ENCODE assay signal across 8 mouse cellular contexts in the genomic region with DNA sequence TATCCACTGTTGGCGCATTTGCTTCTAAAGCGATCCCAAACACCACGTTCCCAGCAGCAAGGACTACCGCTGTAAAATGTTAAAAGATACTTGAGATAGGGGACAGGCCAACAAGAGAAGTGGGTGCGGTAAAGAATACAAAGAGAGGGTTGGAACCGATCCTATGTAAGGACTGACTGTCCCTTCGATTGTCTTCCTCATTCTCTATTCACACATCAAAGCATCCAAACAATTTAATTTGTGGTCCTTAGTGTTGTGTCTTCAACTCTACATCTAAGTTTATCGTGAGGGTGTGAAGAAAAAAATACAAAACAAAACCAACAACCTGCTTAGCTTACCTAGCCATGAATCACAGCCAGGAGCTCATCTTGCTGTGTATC. TPM values are rescaled to one million over a fixed set of nuclear protein-coding genes. Genes with fewer than 3 reads are reported as not detected.
DNase-seq lines count a peak whose midpoint lies in the region; ATAC-seq and TF ChIP-seq lines count a peak whose summit lies in the region.

No protein-coding gene starts in this region.

- no peak for DNase-seq in heart, postnatal 25 days (ENCODE audit: low spot score)
- no peak for DNase-seq in adrenal gland, postnatal 36 days
- DNase-seq in spleen, postnatal 10 days (ENCODE audit: low spot score in 2 of 2), result no peak

- peaks cover 4% of the 10 kb centered on the region; the same call in 1 of the 2 replicates for H3K27me3 ChIP-seq in heart, embryonic 12.5 days (replicated peaks)
- peaks cover 33% of the 10 kb centered on the region for H3K27me3 ChIP-seq in E14TG2a.4 (ENCODE audit: insufficient read depth, low read length)
- no peaks in the 10 kb centered on the region for H3K27me3 ChIP-seq in forebrain, embryonic 16.5 days (replicated peaks; ENCODE audit: control insufficient read depth, insufficient read depth, low read length)
- H3K27me3 ChIP-seq in liver, embryonic 16.5 days (ENCODE audit: control insufficient read depth, insufficient read depth, low read depth, low read length), result no peaks in the 10 kb centered on the region; the same call in 1 of the 2 replicates

- no peak for ATAC-seq in heart, embryonic 12.5 days (ENCODE audit: insufficient number of reproducible peaks, low FRiP score)
- no peak for ATAC-seq in forebrain, embryonic 16.5 days
- no peak for ATAC-seq in liver, embryonic 16.5 days (ENCODE audit: low read depth)
- no peak for ATAC-seq in frontal cortex, adult (ENCODE audit: low TSS enrichment)

- WGBS in heart, embryonic 12.5 days, result 16% methylated on average over 8 of the region's 8 CpGs
- WGBS in forebrain, embryonic 16.5 days, result 3% methylated on average over 8 of the region's 8 CpGs
- 24% methylated on average over 8 of the region's 8 CpGs for WGBS in liver, embryonic 16.5 days (ENCODE audit: insufficient replicate concordance)

- H3K4me2 ChIP-seq in heart, embryonic 12.5 days, result peak overlapping the region; percentile 76
- H3K4me2 ChIP-seq in forebrain, embryonic 16.5 days (ENCODE audit: low read length), result peak overlapping the region; percentile 64
- H3K4me2 ChIP-seq in liver, embryonic 16.5 days (ENCODE audit: low read depth, low read length), result peak overlapping the region; percentile 69

- H3K9ac ChIP-seq in heart, embryonic 12.5 days, result peak overlapping the region; percentile 87
- peak overlapping the region; percentile 100 for H3K9ac ChIP-seq in forebrain, embryonic 16.5 days (replicated peaks; ENCODE audit: low read depth, low read length)
- peak overlapping the region; percentile 65; the same call in 1 of the 2 replicates for H3K9ac ChIP-seq in liver, embryonic 16.5 days (ENCODE audit: low read depth, low read length)

- TF ChIP-seq CTCF in E14TG2a.4 (conservative IDR thresholded peaks at IDR 0.05; ENCODE audit: low read length), result no peak

- peak overlapping the region; percentile 87 for H3K4me3 ChIP-seq in heart, embryonic 12.5 days
- peak overlapping the region; percentile 96 for H3K4me3 ChIP-seq in E14TG2a.4 (replicated peaks; ENCODE audit: low read length)
- H3K4me3 ChIP-seq in forebrain, embryonic 16.5 days (replicated peaks; ENCODE audit: low read length), result peak overlapping the region; percentile 99
- peak overlapping the region; percentile 74 for H3K4me3 ChIP-seq in liver, embryonic 16.5 days (ENCODE audit: low read depth, low read length)

- H3K36me3 ChIP-seq in heart, embryonic 12.5 days, result 0 out of 2 replicates have a peak, but pooled peaks cover 4% of the 10 kb centered on the region
- H3K36me3 ChIP-seq in E14TG2a.4 (ENCODE audit: insufficient read depth, low read length), result peaks cover 5% of the 10 kb centered on the region; the same call in 1 of the 2 replicates
- no peaks in the 10 kb centered on the region for H3K36me3 ChIP-seq in forebrain, embryonic 16.5 days (ENCODE audit: control insufficient read depth, insufficient read depth)
- no peaks in the 10 kb centered on the region for H3K36me3 ChIP-seq in liver, embryonic 16.5 days (ENCODE audit: control insufficient read depth, insufficient read depth)

- peaks cover 26% of the 10 kb centered on the region for H3K4me1 ChIP-seq in heart, embryonic 12.5 days (replicated peaks)
- peaks cover 32% of the 10 kb centered on the region for H3K4me1 ChIP-seq in E14TG2a.4 (replicated peaks; ENCODE audit: low read depth, low read length)
- peaks cover 36% of the 10 kb centered on the region for H3K4me1 ChIP-seq in forebrain, embryonic 16.5 days (replicated peaks; ENCODE audit: control insufficient read depth, insufficient read depth, low read length)
- no peaks in the 10 kb centered on the region; the same call in 1 of the 2 replicates for H3K4me1 ChIP-seq in liver, embryonic 16.5 days (ENCODE audit: control insufficient read depth, low read depth, low read length)

- no peaks in the 10 kb centered on the region for H3K9me3 ChIP-seq in heart, embryonic 12.5 days (replicated peaks)
- H3K9me3 ChIP-seq in E14TG2a.4 (ENCODE audit: low read length), result no peaks in the 10 kb centered on the region
- H3K9me3 ChIP-seq in forebrain, embryonic 16.5 days (ENCODE audit: control insufficient read depth, low read length), result no peaks in the 10 kb centered on the region
- no peaks in the 10 kb centered on the region for H3K9me3 ChIP-seq in liver, embryonic 16.5 days (replicated peaks; ENCODE audit: control insufficient read depth, low read length)

- H3K27ac ChIP-seq in heart, embryonic 12.5 days (ENCODE audit: poor library complexity, severe bottlenecking), result 0 out of 2 replicates have a peak overlapping the region, but pooled peaks have one; percentile 43
- peak overlapping the region; percentile 87 for H3K27ac ChIP-seq in forebrain, embryonic 16.5 days (ENCODE audit: low read length)
- no peak overlapping the region for H3K27ac ChIP-seq in liver, embryonic 16.5 days (ENCODE audit: low read length)

- intact Hi-C loops in heart, postnatal 25 days (cut with DNase I), result loop anchor here (2.0 kb wide), 1 partner anchor 47 kb away; no protein-coding TSS in a partner anchor

RNA-seq across cellular contexts. Expression of a gene that starts 0.9 kb away (rescaled TPM):
- polyA plus RNA-seq in heart, embryonic 12.5 days (2016; fragmentation: Nextera tagmentation; extraction: Ambion mirVana), result 66.2 and 68.1 TPM in 2 replicates
- 10 to 100 TPM; 46.5 to 53.1 TPM for total RNA-seq in heart, postnatal 25 days (2021)
- polyA plus RNA-seq in forebrain, embryonic 16.5 days (2015; fragmentation: Nextera tagmentation; extraction: Ambion mirVana), result 186 and 198 TPM in 2 replicates
- polyA plus RNA-seq in liver, embryonic 16.5 days (2015; fragmentation: Nextera tagmentation; extraction: Ambion mirVana), result 6.5 and 6.6 TPM in 2 replicates
- 10 to 100 TPM; 15.6 to 22.3 TPM for total RNA-seq in adrenal gland, postnatal 36 days (2021)

RNA-seq across cellular contexts. Expression of a gene that starts 46.0 kb away (rescaled TPM):
- polyA plus RNA-seq in heart, embryonic 12.5 days (2016; fragmentation: Nextera tagmentation; extraction: Ambion mirVana), result 60.0 and 63.7 TPM in 2 replicates
- total RNA-seq in heart, postnatal 25 days (2021), result 10 to 100 TPM; 62.7 TPM
- 52.2 and 71.6 TPM in 2 replicates for polyA plus RNA-seq in forebrain, embryonic 16.5 days (2015; fragmentation: Nextera tagmentation; extraction: Ambion mirVana)
- polyA plus RNA-seq in liver, embryonic 16.5 days (2015; fragmentation: Nextera tagmentation; extraction: Ambion mirVana), result 32.5 and 32.8 TPM in 2 replicates
- total RNA-seq in adrenal gland, postnatal 36 days (2021), result 10 to 100 TPM; 53.0 to 58.1 TPM
